Mouse (Mus musculus) induced T-regulatory cell, adult 2 months (primary cell): Measurements from ENCODE around the gene Gins1.
"Not testable (repeated sequence)": the region's sequence is repeated elsewhere in the genome, so short reads cannot be mapped to it uniquely, and the experiment has no call there.

ENCODE experiments used
- DNase-seq: peaks from one replicate; pipeline ENCODE4 v3.0.0-alpha.2; 2012; ENCODE audit warnings: low read depth

Gins1 gene

GRCm38 (mm10) chr2:150904936-150905450 lies at the start of gene Gins1:
Gins1 (plus strand) TSS chr2:150905400.
- no peak for DNase-seq

GRCm38 (mm10) chr2:150858724-150859487 lies 46.3 kb upstream of the Gins1 start:
- DNase-seq: no peak

GRCm38 (mm10) chr2:150859709-150860470 lies 45.3 kb upstream of the Gins1 start:
- DNase-seq: no peak

- no peak for DNase-seq
Measured at GRCm38 (mm10) chr2:150861128-150861527, 44.1 kb upstream of the Gins1 start.

- no peak for DNase-seq
Measured at GRCm38 (mm10) chr2:150867021-150867420, 38.2 kb upstream of the Gins1 start.

- peak; percentile 53 for DNase-seq
Measured at GRCm38 (mm10) chr2:150869446-150869845, 35.8 kb upstream of the Gins1 start.

- no peak for DNase-seq
Measured at GRCm38 (mm10) chr2:150874508-150874907, 30.7 kb upstream of the Gins1 start.

DNA sequence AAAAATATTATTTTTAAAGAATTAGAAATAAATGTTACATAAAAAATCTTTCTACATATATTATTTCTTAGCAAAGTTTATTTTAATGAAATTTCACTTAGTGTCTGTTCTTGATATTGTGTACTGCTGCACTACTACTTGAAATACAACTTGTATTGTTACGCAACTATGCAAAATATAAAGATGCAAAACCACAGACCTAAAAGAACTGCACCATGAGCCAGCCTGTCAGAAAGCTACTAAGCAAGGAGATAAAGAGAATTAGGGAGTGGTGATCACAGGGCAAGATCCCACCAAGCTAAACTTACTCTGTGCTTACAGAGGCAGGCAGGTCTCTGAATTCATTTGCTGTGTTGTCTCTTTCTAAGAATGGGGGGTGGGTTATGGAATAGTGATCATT lies 30.0 kb upstream of the Gins1 start:
- no peak for DNase-seq

GRCm38 (mm10) chr2:150877561-150877960 lies 27.6 kb upstream of the Gins1 start:
- DNase-seq: no peak

GRCm38 (mm10) chr2:150884075-150884778 lies 21.0 kb upstream of the Gins1 start:
- no peak for DNase-seq

GRCm38 (mm10) chr2:150884779-150885110 lies 20.5 kb upstream of the Gins1 start:
- DNase-seq: no peak

DNA sequence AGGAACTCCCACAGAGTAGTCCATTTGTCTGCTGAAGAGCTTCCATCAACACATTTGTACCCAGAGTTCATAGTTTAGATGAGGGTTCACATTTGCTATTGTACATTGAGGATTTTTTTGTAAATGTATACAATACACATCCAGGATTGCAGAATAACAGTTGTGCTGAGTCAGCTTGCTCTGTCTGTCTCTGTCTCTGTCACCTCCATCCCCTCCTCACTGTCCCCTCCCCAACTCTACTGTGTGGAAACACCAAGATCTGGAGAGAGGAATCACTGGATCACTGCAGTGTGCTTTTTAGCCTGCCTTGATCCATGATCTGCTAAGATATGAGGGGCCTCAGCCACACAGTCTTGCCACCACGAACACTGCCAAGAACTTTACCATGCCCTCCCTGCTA lies 19.4 kb upstream of the Gins1 start:
- no peak for DNase-seq

DNA sequence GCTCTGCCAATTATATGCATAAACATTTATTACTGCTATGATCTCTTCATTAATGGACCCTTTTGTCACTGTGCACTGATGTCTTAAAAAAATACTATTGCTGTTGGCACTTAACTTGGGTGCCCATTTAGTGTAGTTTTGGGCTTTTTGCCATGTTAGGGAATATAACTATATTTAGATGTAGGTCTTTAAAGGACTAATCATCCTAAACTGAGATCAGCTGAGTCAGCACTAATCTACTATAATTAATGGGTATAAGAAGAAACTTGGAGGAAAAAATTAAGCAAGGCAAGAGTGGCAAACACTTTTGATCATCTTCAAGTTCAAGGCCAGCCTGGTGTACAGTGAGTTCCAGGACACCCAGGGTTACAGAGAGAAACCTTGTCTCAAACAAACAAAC lies 18.9 kb upstream of the Gins1 start:
- no peak for DNase-seq

GRCm38 (mm10) chr2:150887370-150887769 lies 17.8 kb upstream of the Gins1 start:
- DNase-seq: no peak

DNA sequence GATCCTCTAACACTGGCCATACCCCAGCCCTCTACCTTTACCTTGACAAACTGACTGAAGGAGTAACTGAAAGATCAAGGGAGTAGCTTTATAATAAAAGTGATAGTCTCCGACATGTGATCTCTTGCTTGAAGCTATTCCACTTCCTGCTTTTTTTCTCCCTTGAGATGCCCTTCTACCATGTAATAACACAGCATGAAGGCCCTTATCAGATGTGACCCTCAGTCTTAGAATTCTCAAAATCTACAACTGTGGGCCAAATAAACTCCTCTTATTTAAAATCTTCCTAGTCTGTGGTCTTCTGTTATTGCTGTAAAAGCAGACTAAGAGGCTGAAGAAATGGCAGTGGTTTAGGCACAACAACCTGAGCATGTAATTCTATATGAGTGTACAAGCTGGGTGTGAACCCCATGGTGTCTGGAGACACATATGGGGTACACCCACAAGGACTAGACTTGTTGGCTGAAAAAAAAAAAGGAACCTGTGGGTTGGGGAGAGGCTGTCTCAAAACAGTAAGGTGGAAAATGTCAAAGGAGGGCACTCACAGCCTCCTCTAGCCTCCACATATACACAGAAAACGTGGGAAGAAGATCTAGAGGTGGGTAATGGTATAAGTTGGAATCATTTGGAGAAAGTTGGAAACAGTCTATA lies 10.5 kb upstream of the Gins1 start:
- DNase-seq: no peak

DNA sequence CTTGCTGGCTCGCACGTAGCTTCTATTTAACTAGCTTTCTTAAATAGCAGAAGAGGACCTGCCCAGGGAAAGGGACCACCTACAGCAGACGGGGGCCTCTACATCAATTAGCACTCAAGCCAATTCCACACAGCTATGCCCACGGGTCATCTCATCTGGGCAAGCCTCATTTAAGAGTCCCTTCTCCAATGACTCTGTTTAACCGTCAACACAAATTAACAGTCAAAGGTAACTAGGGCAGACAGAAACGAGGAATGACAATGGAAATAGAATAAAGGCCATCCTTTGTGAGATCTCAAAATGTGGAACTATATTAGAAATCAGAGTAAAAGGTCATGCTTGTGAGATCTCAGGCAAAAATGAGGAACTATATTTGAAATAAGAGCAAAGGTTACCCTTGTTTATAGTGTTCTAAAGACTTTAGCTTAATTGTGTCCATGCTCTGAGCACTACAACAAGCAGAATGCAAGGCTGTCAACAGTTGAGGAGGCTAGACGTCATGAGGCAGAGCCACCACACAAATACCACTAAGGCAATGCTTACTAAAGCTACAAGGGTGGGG lies 9.4 kb upstream of the Gins1 start:
- DNase-seq: no peak

- DNase-seq: no peak
Measured at GRCm38 (mm10) chr2:150900341-150900740, 4.9 kb upstream of the Gins1 start.

DNA sequence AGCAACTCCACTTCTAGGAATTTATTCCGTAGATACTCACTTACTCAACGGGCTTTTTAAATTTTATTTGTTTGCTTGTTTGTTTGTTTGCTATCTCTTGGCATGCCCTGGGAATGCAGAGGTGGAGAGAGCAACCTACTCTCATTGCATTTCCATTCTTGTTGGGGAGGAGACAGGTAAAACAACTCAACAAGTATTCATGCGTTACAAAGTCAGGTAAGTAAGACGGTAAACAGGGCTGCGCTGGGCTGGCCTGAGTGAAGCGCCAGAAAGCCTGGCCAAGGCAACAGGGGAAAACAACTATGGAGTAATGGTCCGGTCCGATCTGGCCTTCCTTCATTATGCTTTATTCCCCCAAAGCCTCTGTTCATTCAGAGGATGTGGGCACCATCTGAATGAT lies 2.9 kb upstream of the Gins1 start:
- no peak for DNase-seq

DNA sequence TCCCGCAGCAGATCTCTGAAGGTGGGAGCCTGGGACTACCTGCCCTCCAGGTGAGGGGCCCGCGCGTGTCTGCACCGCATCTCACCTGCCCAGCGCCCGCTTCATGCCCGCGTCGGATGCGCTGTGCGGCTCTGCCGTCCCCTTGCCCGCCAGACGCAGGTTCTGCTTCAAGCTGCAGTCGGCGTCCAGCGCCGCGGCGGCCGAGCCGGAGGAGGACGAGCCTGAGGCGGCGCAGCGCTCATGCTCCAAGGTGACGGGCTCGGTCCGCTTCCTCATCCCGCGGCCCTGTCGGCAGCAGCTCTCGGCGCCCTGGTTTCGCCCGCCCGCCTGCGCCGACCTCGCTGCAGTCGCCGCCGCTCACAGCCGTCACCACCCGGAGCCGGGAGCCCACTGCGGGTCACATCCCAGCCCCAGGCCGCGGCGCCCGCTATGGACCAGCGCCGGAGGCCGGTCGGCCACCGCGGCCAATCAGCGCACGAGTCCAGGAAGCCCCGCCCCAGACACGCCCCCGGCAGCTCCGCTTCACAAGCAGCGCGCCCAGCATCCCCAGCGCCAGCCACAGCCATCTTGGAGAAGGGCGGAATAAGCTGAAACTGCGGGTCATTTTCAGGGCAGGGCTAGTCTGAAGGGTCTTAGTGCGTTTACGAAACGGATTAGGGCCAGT lies 796 bp upstream of the Gins1 start, which contains the start of gene Abhd12:
Gene Abhd12, minus strand, starts transcription at position 470 of the 664 bp plus-strand sequence.
- DNase-seq: peak; percentile 97

- not testable (repeated sequence) for DNase-seq
Measured at GRCm38 (mm10) chr2:150908881-150909280, 3.7 kb downstream of the Gins1 start.

DNA sequence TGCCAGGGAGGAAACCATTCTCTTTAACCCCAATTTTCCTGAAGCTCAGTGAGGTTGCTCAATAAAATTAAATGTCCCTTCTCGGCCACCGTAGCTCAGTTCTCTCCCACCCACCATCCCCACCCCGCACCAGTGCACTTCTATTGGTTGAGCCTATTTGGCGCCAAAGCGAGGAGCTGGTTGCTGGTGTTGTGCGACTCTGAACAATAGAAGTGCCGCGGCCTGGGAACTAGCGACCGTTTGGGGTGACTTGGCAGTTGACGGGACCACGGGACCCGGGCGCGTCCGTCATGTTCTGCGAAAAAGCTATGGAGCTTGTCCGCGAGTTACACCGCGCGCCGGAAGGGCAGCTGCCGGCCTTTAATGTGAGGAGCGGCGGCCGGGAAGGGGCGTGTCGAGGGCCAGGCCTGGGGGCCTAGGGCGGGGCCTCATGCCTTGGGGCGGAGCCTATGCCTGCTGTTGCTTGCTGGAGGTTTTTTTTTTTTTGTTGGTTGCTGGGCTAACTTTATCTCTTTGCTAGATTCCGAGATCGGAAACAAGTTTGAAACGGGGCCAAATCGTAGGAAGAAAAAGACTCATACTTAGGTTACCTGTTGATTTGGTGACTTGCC lies 4.3 kb downstream of the Gins1 start:
- peak; percentile 96 for DNase-seq
